In genomic region chr17:73487792-73488191, GRCm38 (mm10) we compare ENCODE assay signal across 9 mouse cellular contexts.
A peak's percentile ranks its signal among the peaks of the same experiment; 100 is the strongest.
DNase-seq lines count a peak whose midpoint lies in the region; ATAC-seq lines count a peak whose summit lies in the region.
"Had no signal": no experiment of that assay in that cellular context is flagged by ENCODE, and none has a peak within 500 bp of the region (broad histone marks: within the 10 kb centered on the region; RNA-seq: fewer than 3 reads in every experiment).

No protein-coding gene starts in this region.

- no peak for DNase-seq in frontal cortex, postnatal 10 days (ENCODE audit: low spot score in 2 of 2)
- DNase-seq in 3T3-L1 (ENCODE audit: low read depth, low spot score): peak; percentile 51
- peak; percentile 17 for DNase-seq in c-Kit-positive CD71-negative TER-119-negative erythroid progenitor cells, embryonic 14.5 days (ENCODE audit: low read depth)
- DNase-seq in hindbrain, embryonic 14.5 days (ENCODE audit: low spot score): peak; percentile 62
- DNase-seq in neural tube, embryonic 10.5 days (ENCODE audit: extremely low spot score, low spot score): peak; percentile 65
- no peak for DNase-seq in left cerebral cortex, postnatal 36 days (ENCODE audit: low spot score in 2 of 2)

- peaks cover 12% of the 10 kb centered on the region; the same call in 1 of the 2 replicates for H3K4me1 ChIP-seq in hindbrain, embryonic 14.5 days (replicated peaks; ENCODE audit: control insufficient read depth, insufficient read depth, low read length)

- intact Hi-C loops in left cerebral cortex, postnatal 36 days (cut with DNase I): no loop called here

- 15% methylated on average over 13 of the region's 13 CpGs for WGBS in hindbrain, embryonic 14.5 days

- no peaks in the 10 kb centered on the region for H3K27me3 ChIP-seq in hindbrain, embryonic 14.5 days (ENCODE audit: control insufficient read depth, insufficient read depth, low read length)

- H3K9me3 ChIP-seq in hindbrain, embryonic 14.5 days (ENCODE audit: control insufficient read depth, low read length): no peaks in the 10 kb centered on the region

- no peak overlapping the region for H3K4me3 ChIP-seq in hindbrain, embryonic 14.5 days (replicated peaks; ENCODE audit: low read length)
- H3K4me3 ChIP-seq: erythroblast, embryonic 14.5 days had no signal

- peak; percentile 31; the same call in 1 of the 2 replicates for ATAC-seq in frontal cortex, adult (ENCODE audit: low TSS enrichment)
- peak; percentile 44 for ATAC-seq in hindbrain, embryonic 14.5 days (ENCODE audit: low FRiP score)
- no peak for ATAC-seq in erythroid progenitor cell, adult 5-6 weeks (replicated peaks; ENCODE audit: low FRiP score, poor library complexity, severe bottlenecking)

- H3K9ac ChIP-seq in hindbrain, embryonic 14.5 days: 0 out of 2 replicates have a peak overlapping the region, but pooled peaks have one; percentile 7

- peak overlapping the region; percentile 74 for H3K27ac ChIP-seq in hindbrain, embryonic 14.5 days

- peak overlapping the region; percentile 19 for H3K4me2 ChIP-seq in hindbrain, embryonic 14.5 days (replicated peaks)

- H3K36me3 ChIP-seq in hindbrain, embryonic 14.5 days (replicated peaks; ENCODE audit: control insufficient read depth, insufficient read depth): no peaks in the 10 kb centered on the region

Comparison
In these comparisons a context has a peak if more than half of its experiments do, and no peak if none do; other contexts are left out.
1. DNase-seq: peak in 3T3-L1 (single experiment), c-Kit-positive CD71-negative TER-119-negative erythroid progenitor cells, embryonic 14.5 days (single experiment), hindbrain, embryonic 14.5 days (single experiment) and neural tube, embryonic 10.5 days (single experiment); none in frontal cortex, postnatal 10 days (0 of 2) and left cerebral cortex, postnatal 36 days (0 of 2).